Mouse (Mus musculus): ENCODE measurements around the gene Galnt10.
A peak's percentile ranks its signal among the peaks of the same experiment; 100 is the strongest.

The Galnt10 gene

GRCm38 (mm10) chr11:57644245-57645017 is 811 bp upstream of the Galnt10 start:
- peak; percentile 56 for DNase-seq

GRCm38 (mm10) chr11:57645847-57646246 is 605 bp downstream of the Galnt10 start:
- DNase-seq = no peak

DNA sequence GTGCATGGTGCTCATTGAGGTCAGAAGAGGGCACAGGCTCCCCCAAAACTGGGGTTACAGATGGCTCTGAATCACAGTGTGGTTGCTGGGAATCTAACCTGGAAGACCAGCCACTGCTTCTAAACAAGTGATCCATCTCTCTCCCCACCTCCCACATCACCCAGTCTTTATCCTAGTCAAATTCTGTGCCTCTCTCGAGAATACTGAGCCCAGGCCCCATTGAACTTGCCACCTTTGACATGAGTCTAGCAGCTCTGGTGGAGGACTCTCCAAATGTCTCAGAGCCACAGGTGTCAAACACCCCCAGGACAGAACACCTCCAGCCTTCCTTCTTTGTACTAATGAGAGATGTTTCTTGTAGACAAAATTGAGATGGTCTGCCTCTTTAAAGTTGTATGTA is 1.2 kb downstream of the Galnt10 start:
- no peak for DNase-seq

DNA sequence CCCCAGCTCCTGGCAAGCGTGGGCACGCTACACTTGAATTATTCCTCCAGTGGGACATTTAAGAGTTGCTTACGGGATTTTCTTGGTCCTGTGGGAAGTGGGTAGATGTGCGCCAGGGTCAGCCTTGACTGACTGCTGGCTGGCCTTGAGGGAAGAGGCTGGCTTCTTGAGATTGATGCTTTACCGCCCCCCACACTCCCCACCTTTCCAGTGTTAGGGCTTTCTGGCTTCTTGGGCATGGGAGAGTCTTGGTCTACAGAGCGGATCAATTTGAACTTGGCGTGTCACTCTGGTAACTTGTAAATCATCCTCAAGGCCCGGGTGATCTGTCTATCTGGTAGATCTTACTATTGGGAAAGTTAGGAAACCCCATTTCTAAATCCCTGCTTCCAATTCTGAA is 1.7 kb downstream of the Galnt10 start:
- DNase-seq = no peak

DNA sequence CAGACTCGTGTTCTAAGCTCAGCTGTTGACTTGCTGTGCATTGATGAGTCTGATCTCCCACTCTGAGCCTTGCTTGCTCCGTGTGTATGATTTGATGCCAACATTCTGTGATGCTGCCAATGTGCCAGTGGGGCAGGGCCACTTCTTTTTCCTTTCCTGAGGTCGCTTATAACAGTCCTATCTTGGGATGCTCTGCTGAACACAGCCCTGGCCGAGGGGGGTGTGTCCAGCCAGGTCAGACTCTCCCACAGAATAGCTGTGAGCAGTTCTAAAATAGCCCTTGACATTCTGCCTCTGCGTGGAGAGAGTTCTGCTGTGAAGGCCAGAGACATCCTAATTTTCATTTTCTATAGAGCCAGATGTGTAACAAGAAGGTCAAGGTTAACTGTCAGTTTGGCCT is 2.2 kb downstream of the Galnt10 start:
- no peak for DNase-seq

GRCm38 (mm10) chr11:57648196-57648800 is 3.1 kb downstream of the Galnt10 start:
- DNase-seq = no peak

GRCm38 (mm10) chr11:57649269-57649668 is 4.0 kb downstream of the Galnt10 start:
- no peak for DNase-seq

- DNase-seq = no peak
These were observed 4.4 kb downstream of the Galnt10 start for GRCm38 (mm10) chr11:57649671-57650070.

DNA sequence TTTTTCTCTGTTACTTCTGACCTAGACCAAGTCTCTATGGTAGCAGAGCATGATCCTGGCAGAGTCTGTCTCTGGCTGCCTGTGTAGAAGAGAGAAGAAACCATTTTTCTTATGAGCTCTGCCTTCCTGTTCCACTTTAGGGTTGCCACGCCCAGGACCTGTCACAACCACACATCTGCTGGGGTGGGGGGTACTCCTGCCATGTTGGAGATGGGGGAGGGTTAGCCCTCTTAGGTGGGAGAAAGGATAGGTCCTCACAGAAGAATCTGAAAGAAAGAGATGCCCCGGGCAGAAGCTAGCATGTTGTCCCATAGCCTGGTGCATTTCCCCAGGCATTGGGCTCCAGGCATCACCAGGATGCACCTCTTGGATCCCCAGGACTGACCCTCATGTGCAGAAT is 5.6 kb downstream of the Galnt10 start:
- no peak for DNase-seq

DNA sequence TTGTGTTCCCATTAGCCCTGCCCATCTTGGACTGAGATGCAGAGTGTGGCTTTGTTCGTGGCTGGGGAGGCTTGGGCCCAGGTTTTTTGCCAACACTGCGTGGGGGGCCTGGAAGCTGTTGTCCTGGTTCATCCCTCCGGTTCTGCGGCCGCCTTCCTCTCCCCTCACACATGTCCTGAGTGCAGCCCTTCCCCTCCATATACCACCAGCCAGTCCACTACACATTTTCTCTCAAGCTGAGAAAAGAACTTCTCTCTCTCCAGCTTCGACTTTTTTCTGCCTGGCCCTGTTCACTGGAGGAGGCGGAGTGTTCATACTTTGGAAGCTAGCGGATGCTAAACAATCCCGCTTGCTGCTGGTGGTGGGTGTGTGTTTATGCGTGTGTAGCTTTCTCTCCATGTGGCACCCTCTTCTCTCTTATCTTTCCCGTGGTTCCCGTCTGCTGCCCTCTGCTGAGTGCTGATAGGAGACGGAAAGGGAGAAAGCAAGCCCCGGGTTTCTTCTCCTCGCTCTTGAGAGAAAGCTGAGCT is 6.1 kb downstream of the Galnt10 start:
- DNase-seq = peak; percentile 59

- no peak for DNase-seq
These were observed 7.1 kb downstream of the Galnt10 start for GRCm38 (mm10) chr11:57652206-57652922.

DNA sequence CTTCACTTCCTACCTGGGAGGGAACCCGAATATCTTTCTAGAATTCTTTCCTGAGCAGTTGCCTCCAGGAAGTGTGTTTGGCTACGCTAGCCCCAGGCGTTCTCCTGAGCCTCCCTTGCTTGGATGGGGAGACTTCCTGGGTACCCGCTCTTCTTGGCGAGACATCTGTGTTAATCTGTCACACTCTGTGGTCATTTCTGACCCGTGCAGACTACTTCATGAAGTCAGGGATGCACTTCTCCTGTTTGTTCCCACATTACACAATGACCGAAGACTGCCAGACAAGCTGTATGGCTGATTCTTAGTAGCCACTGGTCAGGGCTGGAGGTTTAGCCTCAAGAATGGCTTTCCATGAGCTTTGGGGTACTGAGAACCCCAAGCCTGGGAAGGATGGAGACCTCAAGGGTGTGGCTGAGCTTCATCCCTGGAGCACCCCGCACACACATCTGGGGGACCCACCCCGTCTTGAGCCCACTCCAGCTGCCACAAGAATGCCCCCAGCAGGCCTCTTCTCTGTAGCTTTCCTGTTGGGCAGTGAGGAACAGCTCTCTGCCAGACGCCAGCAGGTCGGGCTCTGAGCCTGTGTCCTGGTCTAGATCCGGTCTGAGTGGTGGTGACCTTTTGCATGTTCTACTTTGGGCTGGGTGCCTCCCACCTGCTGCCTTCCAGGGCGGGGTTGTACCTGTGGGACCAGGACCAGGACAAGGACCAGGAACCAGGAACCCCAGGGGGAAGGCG is 7.8 kb downstream of the Galnt10 start:
- no peak for DNase-seq

DNA sequence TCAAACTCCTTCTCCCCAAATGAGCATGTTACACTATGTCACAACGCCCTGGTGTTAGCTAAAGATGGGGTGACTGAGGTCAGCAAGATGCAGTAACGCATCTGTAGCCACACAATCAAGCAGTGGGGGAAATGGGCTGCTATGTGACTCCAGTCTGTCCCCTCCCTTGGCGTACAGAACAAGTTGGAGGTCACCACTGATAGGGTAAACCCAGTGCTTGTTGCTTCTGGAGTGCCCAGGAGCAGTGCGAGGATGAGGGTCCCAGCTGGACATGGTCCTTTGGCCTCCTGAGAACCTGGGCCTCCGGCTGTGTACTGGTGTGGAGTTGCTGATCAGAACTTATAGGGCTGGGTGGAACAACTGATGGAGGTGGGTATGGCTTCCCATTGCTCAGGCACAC is 8.6 kb downstream of the Galnt10 start:
- DNase-seq = no peak

DNA sequence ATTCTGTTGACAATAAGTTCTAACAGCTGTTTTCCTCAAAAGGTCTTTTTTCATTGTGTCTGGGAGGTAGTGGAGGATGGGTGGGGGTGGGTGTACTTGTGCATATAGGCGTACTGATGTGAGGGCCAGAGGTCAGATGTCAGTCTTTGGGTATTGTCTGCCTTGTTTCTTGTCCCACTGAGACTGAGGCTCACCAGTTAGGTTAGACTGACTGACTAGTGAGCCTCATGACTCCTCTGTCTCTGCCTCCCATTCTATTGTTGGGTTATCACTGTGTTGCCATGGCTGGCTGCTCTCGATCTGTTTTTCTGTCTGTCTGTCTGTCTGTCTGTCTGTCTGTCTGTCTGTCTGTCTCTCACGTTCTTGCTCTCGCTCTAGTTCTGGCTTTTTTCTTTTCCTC is 9.1 kb downstream of the Galnt10 start:
- DNase-seq = no peak

- peak; percentile 43 for DNase-seq
These were observed 9.7 kb downstream of the Galnt10 start for GRCm38 (mm10) chr11:57654977-57655397.

DNA sequence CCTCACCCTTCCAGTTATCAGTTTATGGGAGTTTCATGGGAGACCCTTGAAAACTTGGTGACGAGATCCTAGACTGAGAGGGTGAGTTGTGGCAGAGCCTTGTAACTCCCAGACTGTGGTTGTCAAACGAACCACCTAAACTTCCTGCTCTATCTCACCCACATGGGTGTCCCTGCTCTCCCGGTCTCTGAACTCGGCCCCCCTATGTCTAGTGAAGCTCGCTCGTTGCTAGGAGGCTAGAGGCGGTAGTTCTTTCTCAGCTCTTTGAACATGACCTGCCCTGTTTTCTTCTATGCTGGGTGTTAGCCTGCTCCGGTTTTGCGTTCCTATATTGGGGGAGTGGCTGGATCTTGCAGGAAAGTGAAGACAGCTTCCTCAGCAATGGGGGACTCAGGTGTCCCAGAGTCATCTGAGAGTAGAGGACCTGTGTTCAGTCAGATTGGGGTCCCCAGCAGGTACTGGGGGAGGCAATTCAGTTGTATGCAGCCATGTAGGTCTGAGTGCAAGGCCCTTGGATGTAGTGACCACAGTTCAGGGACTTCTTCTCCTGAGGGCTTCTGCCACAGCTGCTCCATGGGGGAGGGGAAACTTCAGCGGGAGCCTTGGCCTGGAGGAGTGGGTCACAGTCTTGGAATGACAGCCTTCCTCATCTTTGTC is 10.6 kb downstream of the Galnt10 start:
- no peak for DNase-seq

DNA sequence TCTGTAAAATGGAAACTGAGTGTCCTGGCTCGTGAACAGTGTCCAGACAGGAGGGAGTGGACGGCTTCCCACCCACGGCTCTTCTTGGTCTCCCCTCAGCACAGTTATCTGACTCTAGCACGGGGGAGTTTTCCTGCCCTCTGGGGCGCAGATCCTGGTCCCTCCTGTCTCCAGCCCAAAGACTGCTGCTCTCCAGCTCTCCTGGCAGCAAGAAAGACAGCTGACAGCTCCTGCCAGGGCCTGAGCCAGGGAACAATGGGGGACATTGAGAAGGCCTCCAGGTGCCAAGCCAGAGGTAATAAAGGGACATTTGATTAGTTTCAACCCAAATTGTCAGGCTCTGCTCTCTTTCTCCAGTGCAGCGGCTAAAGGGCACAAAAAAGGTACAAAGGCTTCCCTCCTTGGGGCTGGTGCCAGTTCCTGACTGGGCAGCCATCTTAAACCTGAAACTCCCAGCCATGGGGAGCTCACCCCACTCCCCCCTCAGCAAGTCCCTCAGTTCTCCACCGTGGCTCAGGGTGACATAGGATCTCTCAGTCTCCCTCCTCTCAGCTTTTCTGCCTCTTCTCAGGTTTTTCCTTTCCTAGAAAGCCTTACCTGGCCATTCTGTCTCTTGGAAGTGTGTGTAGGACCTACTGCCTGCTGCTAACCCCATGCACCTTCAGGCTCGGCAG is 11.5 kb downstream of the Galnt10 start:
- DNase-seq = no peak

DNA sequence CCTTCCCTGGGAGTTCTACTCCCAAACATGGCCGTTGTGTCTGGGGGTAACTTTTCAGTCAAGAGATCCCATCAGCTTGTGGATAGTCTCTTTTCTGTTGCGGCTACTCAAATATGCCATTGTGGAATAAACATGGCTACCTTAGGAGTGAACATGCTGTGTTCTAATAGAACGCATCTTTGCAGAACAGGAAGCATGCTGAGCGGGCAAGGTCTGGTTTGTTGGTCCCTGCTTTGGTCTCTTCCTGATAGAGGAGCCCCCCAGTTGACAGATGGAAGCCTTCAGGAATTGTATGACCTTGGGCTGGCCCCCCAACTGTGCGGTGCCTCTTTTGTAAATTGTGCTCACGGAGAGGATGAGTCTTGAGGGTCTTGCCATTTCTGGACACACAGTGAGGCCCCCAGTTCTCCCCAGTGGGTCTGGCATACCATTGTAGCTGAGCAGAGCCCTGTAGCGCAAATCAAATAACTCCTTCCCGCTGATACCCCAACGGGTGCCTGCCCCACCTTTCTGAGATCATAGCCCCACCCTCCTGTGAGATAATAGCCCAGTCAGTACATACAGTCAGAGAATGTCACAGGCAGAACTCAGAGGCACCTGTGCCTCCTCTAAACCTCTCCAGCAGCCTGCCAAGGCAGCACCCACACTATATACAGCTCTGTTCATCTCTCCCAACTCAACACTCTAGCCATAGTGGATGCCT is 12.3 kb downstream of the Galnt10 start:
- DNase-seq = no peak

DNA sequence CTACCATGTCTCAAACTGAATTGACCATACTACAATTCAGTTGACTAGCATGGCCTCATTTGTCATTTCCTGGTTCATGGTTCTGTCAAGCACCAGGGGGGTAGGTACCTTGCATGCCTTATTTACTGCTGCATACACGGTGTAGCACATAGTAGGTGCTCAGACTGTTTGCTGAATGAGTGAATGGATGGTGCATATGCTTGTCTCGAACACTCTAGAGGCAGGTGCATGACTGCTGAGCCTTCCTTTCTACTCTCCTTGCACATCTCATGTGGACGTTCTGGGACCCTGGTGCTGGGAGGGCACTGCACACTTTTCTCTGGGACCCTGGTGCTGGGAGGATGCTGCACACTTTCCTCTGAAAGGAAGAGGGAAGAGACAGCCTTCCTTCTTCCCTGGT is 13.0 kb downstream of the Galnt10 start:
- DNase-seq = no peak

- DNase-seq = no peak
These were observed 13.5 kb downstream of the Galnt10 start for GRCm38 (mm10) chr11:57658751-57659150.

DNA sequence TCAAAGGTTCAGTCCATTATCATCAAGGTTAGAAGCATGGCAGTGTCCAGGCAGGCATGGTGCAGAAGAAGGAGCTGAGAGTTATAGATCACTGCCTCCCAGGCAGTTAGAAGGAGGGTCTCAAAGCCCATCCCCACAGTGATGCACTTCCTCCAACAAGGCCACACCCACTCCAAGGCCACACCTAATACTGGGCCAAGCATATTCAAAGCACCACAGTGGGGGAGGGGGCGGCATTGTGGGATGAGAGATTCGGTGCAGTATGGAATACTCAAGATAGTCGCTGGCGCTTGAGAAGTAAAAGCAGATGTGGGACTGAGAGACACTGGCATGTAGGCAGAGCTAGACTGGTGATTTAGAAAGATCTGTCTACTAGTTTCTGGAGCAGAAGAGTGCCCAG is 14.9 kb downstream of the Galnt10 start:
- no peak for DNase-seq
